In genomic region chr1:149959069-149959468, GRCm38 (mm10) we compare ENCODE assay signal across 19 mouse cellular contexts. TPM values are rescaled to one million over a fixed set of nuclear protein-coding genes. Genes with fewer than 3 reads are reported as not detected.
A peak's percentile ranks its signal among the peaks of the same experiment; 100 is the strongest.
DNase-seq lines count a peak whose midpoint lies in the region; ATAC-seq and TF ChIP-seq lines count a peak whose summit lies in the region.
"Had no signal": no experiment of that assay in that cellular context is flagged by ENCODE, and none has a peak within 500 bp of the region (broad histone marks: within the 10 kb centered on the region; RNA-seq: fewer than 3 reads in every experiment).

No protein-coding gene starts in this region.

- TF ChIP-seq EP300 in CH12.LX (IDR thresholded peaks at IDR 0.05; ENCODE audit: low read length), result no peak

- no peak overlapping the region for H3K9ac ChIP-seq in kidney, postnatal 0 days (ENCODE audit: low read depth, low read length)
- H3K9ac ChIP-seq in CH12.LX (ENCODE audit: insufficient read depth, low read depth), result peak overlapping the region; percentile 56
- H3K9ac ChIP-seq in liver, embryonic 12.5 days, result no peak overlapping the region
- H3K9ac ChIP-seq in midbrain, embryonic 11.5 days (ENCODE audit: low read length), result no peak overlapping the region
- H3K9ac ChIP-seq: embryonic facial prominence, embryonic 12.5 days; heart, embryonic 12.5 days; hindbrain, embryonic 15.5 days had no signal

- 63% methylated on average over 1 of the region's 1 CpGs for WGBS in kidney, postnatal 0 days
- 8% methylated on average over 1 of the region's 1 CpGs for WGBS in liver, embryonic 12.5 days (ENCODE audit: insufficient replicate concordance)
- 86% methylated on average over 1 of the region's 1 CpGs for WGBS in midbrain, embryonic 11.5 days

- no peaks in the 10 kb centered on the region for H3K27me3 ChIP-seq in kidney, postnatal 0 days (ENCODE audit: insufficient read depth, low read length)
- H3K27me3 ChIP-seq in CH12.LX (replicated peaks), result no peaks in the 10 kb centered on the region
- H3K27me3 ChIP-seq in liver, embryonic 12.5 days (replicated peaks), result no peaks in the 10 kb centered on the region
- H3K27me3 ChIP-seq in midbrain, embryonic 11.5 days (ENCODE audit: control insufficient read depth, insufficient read depth, low read length), result no peaks in the 10 kb centered on the region
- H3K27me3 ChIP-seq: embryonic facial prominence, embryonic 12.5 days; heart, embryonic 12.5 days; hindbrain, embryonic 15.5 days had no signal

- no peak for TF ChIP-seq RAD21 in CH12.LX (IDR thresholded peaks at IDR 0.05; ENCODE audit: low read depth, low read length)

- H3K4me2 ChIP-seq in kidney, postnatal 0 days (ENCODE audit: low read length), result peak overlapping the region; percentile 2; the same call in 1 of the 2 replicates
- H3K4me2 ChIP-seq in CH12.LX (ENCODE audit: insufficient read depth, low read depth, poor library complexity, severe bottlenecking), result peak overlapping the region; percentile 51; the same call in 1 of the 2 replicates
- H3K4me2 ChIP-seq in liver, embryonic 12.5 days, result peak overlapping the region; percentile 29
- no peak overlapping the region for H3K4me2 ChIP-seq in midbrain, embryonic 11.5 days
- H3K4me2 ChIP-seq: embryonic facial prominence, embryonic 12.5 days; heart, embryonic 12.5 days; hindbrain, embryonic 15.5 days had no signal

- H3K9me3 ChIP-seq in kidney, postnatal 0 days (replicated peaks; ENCODE audit: low read length), result no peaks in the 10 kb centered on the region
- H3K9me3 ChIP-seq in CH12.LX (replicated peaks; ENCODE audit: low read length), result no peaks in the 10 kb centered on the region
- no peaks in the 10 kb centered on the region for H3K9me3 ChIP-seq in liver, embryonic 12.5 days (replicated peaks)
- H3K9me3 ChIP-seq in midbrain, embryonic 11.5 days (ENCODE audit: control insufficient read depth, low read length), result no peaks in the 10 kb centered on the region
- H3K9me3 ChIP-seq: embryonic facial prominence, embryonic 12.5 days; heart, embryonic 12.5 days; hindbrain, embryonic 10.5 days; hindbrain, embryonic 15.5 days had no signal

- no peaks in the 10 kb centered on the region for H3K36me3 ChIP-seq in kidney, postnatal 0 days (ENCODE audit: insufficient read depth, low read length)
- no peaks in the 10 kb centered on the region for H3K36me3 ChIP-seq in CH12.LX (replicated peaks in 1 of 2; ENCODE audit: control insufficient read depth in 1 of 2, insufficient read depth in 1 of 2, low read length in 1 of 2)
- H3K36me3 ChIP-seq in liver, embryonic 12.5 days, result no peaks in the 10 kb centered on the region
- H3K36me3 ChIP-seq in midbrain, embryonic 11.5 days (ENCODE audit: control insufficient read depth, insufficient read depth, low read length), result no peaks in the 10 kb centered on the region
- H3K36me3 ChIP-seq: embryonic facial prominence, embryonic 12.5 days; heart, embryonic 12.5 days; hindbrain, embryonic 10.5 days; hindbrain, embryonic 15.5 days had no signal

- no peaks in the 10 kb centered on the region for H3K4me1 ChIP-seq in kidney, postnatal 0 days (replicated peaks; ENCODE audit: insufficient read depth, low read length)
- no peaks in the 10 kb centered on the region for H3K4me1 ChIP-seq in CH12.LX (ENCODE audit: control insufficient read depth in 1 of 2, insufficient read depth in 2 of 2)
- peaks cover 32% of the 10 kb centered on the region for H3K4me1 ChIP-seq in liver, embryonic 12.5 days
- H3K4me1 ChIP-seq in midbrain, embryonic 11.5 days (ENCODE audit: control insufficient read depth, insufficient read depth, low read length), result no peaks in the 10 kb centered on the region
- H3K4me1 ChIP-seq: embryonic facial prominence, embryonic 12.5 days; heart, embryonic 12.5 days had no signal

- H3K79me2 ChIP-seq in CH12.LX (replicated peaks; ENCODE audit: control insufficient read depth, extremely low read depth, insufficient read depth, poor library complexity, severe bottlenecking), result peaks cover 13% of the 10 kb centered on the region

- H3K4me3 ChIP-seq in kidney, postnatal 0 days (replicated peaks; ENCODE audit: low read depth, low read length), result no peak overlapping the region
- no peak overlapping the region for H3K4me3 ChIP-seq in CH12.LX (replicated peaks in 1 of 3; ENCODE audit: low read depth in 2 of 3, low read length in 2 of 3, poor library complexity in 1 of 3)
- H3K4me3 ChIP-seq in liver, embryonic 12.5 days, result no peak overlapping the region
- no peak overlapping the region for H3K4me3 ChIP-seq in midbrain, embryonic 11.5 days (ENCODE audit: low read depth, low read length)
- H3K4me3 ChIP-seq: embryonic facial prominence, embryonic 12.5 days; gastrocnemius, adult 2 months; heart, embryonic 12.5 days; hindbrain, embryonic 10.5 days; hindbrain, embryonic 15.5 days had no signal

- no peak overlapping the region for H3K27ac ChIP-seq in kidney, postnatal 0 days
- H3K27ac ChIP-seq in CH12.LX (ENCODE audit: insufficient read depth, low read depth), result no peak overlapping the region
- no peak overlapping the region for H3K27ac ChIP-seq in liver, embryonic 12.5 days
- H3K27ac ChIP-seq in midbrain, embryonic 11.5 days (ENCODE audit: low read depth, low read length), result no peak overlapping the region
- H3K27ac ChIP-seq: embryonic facial prominence, embryonic 12.5 days; gastrocnemius, adult 2 months; hindbrain, embryonic 10.5 days; hindbrain, embryonic 15.5 days had no signal

- DNase-seq in kidney, postnatal 0 days (ENCODE audit: low spot score), result no peak
- DNase-seq in kidney, adult 9 months, result no peak
- no peak for DNase-seq in CH12.LX (ENCODE audit: extremely low read depth)
- DNase-seq in urinary bladder, postnatal 14 days (ENCODE audit: low spot score), result no peak
- no peak for DNase-seq in midbrain, embryonic 11.5 days (ENCODE audit: low spot score, missing footprints)
- no peak for DNase-seq in urinary bladder, postnatal 4 days (ENCODE audit: low spot score in 2 of 2)
- DNase-seq: adrenal gland, adult 8-10 months; adrenal gland, postnatal 36 days; cerebellum, adult 11-12 months; cerebellum, adult 9-10 months; cerebellum, postnatal 25 days; gastrocnemius, adult 2 months; gastrocnemius, postnatal 25 days had no signal

- no peak for TF ChIP-seq POLR2A in CH12.LX (IDR thresholded peaks at IDR 0.05; ENCODE audit: low read depth, low read length)

- no peak for TF ChIP-seq CTCF in kidney, postnatal 0 days (IDR thresholded peaks at IDR 0.05; ENCODE audit: low read depth)
- TF ChIP-seq CTCF in CH12.LX (conservative IDR thresholded peaks at IDR 0.05 in 1 of 2, IDR thresholded peaks at IDR 0.05 in 1 of 2; ENCODE audit: low read depth in 2 of 2, low read length in 2 of 2), result no peak

- dilution Hi-C loops in CH12.LX (cut with MboI; ENCODE audit: extremely low pct_ligation_motif_present, extremely low pct_unique_long_range_greater_than_20kb, low sequenced_read_pairs), result no loop called here

- no peak for ATAC-seq in kidney, postnatal 0 days (replicated peaks; ENCODE audit: low FRiP score, low read depth)
- peak; percentile 65 for ATAC-seq in liver, embryonic 12.5 days
- no peak for ATAC-seq in midbrain, embryonic 11.5 days (ENCODE audit: low FRiP score)
- ATAC-seq: forebrain, embryonic 16.5 days had no signal

- in situ Hi-C loops in CH12.LX (cut with MboI; ENCODE audit: low pct_ligation_motif_present, low pct_unique_long_range_greater_than_20kb, low sequenced_read_pairs), result no loop called here

TF ChIP-seq in CH12.LX, 34 proteins besides CTCF, POLR2A, EP300 and RAD21:
- no peak for TF ChIP-seq CHD1 (IDR thresholded peaks at IDR 0.05; ENCODE audit: low read depth, low read length)
- TF ChIP-seq IRF4 (IDR thresholded peaks at IDR 0.05; ENCODE audit: low read depth, low read length), result peak; percentile 33; the same call in 1 of the 2 replicates
- no peak for TF ChIP-seq NRF1 (IDR thresholded peaks at IDR 0.05; ENCODE audit: low read depth, low read length)
- no peak for TF ChIP-seq POLR2AphosphoS2 (IDR thresholded peaks at IDR 0.05; ENCODE audit: low read depth, low read length)
- TF ChIP-seq GABPA (IDR thresholded peaks at IDR 0.05; ENCODE audit: insufficient replicate concordance, low read depth, low read length), result no peak
- TF ChIP-seq SIN3A (IDR thresholded peaks at IDR 0.05; ENCODE audit: low read length), result no peak
- no peak for TF ChIP-seq ZNF384 (IDR thresholded peaks at IDR 0.05; ENCODE audit: low read depth, low read length)
- no peak for TF ChIP-seq NELFE (IDR thresholded peaks at IDR 0.05; ENCODE audit: low read depth, low read length)
TF ChIP-seq in CH12.LX: peak in this region for 1.

RNA-seq across cellular contexts. Expression of gene Pla2g4a, which starts 2.0 kb away (rescaled TPM):
- 58.0 and 59.1 TPM in 2 replicates for polyA plus RNA-seq in kidney, postnatal 0 days (2015; fragmentation: Nextera tagmentation; extraction: Ambion mirVana)
- total RNA-seq in CH12.LX (2012; rRNA removed), result 13.8 and 15.6 TPM in 2 replicates
- total RNA-seq in CH12.LX (2014; rRNA removed), result 3.2 and 5.0 TPM in 2 replicates
- 3.5 and 4.2 TPM in 2 replicates for polyA plus RNA-seq in CH12.LX (2012; ENCODE audit: insufficient read length, low read depth)
- 13.9 and 17.2 TPM in 2 replicates for polyA plus RNA-seq in liver, embryonic 12.5 days (2016; fragmentation: Nextera tagmentation; extraction: Ambion mirVana)
- 3.6 and 3.8 TPM in 2 replicates for polyA plus RNA-seq in midbrain, embryonic 11.5 days (2014; fragmentation: Nextera tagmentation; extraction: Ambion mirVana)
